Mouse (Mus musculus): Measurements from ENCODE around the gene Atg5. TPM values are rescaled to one million over a fixed set of nuclear protein-coding genes. Genes with fewer than 3 reads are reported as not detected.

Atg5 gene
- polyA plus RNA-seq, 1 experiment = 12.7 TPM

GRCm38 (mm10) chr10:44372210-44372609, 104.1 kb downstream of the Atg5 start:
- TF ChIP-seq CEBPB (IDR thresholded peaks at IDR 0.05; ENCODE audit: insufficient read depth, poor library complexity, severe bottlenecking) (no peak), SRF (IDR thresholded peaks at IDR 0.05; ENCODE audit: control insufficient read depth, insufficient read length, low read depth) (no peak), USF1 (IDR thresholded peaks at IDR 0.05; ENCODE audit: low read depth) (no peak), TCF12 (IDR thresholded peaks at IDR 0.05; ENCODE audit: insufficient read depth, poor library complexity, severe bottlenecking) (no peak), TCF3 (IDR thresholded peaks at IDR 0.05; ENCODE audit: insufficient read length, low read depth) (no peak)
- Histone ChIP-seq H3K4me3 (no peak overlapping the region), H3K36me3 (ENCODE audit: control insufficient read depth, insufficient read depth) (no peaks in the 10 kb centered on the region), H3K4me2 (ENCODE audit: low read depth) (no peak overlapping the region), H3K27me3 (ENCODE audit: control insufficient read depth, insufficient read depth, insufficient read length) (no peaks in the 10 kb centered on the region), H3K79me2 (ENCODE audit: control insufficient read depth, insufficient read depth) (no peaks in the 10 kb centered on the region), H3ac (ENCODE audit: control insufficient read depth, insufficient read length) (no peak overlapping the region)

- TF ChIP-seq REST (IDR thresholded peaks at IDR 0.05; ENCODE audit: insufficient read depth, insufficient read length) = no peak
- no peak for TF ChIP-seq E2F4 (IDR thresholded peaks at IDR 0.05; ENCODE audit: insufficient read depth)
- no peak for TF ChIP-seq POLR2A (IDR thresholded peaks at IDR 0.05; ENCODE audit: insufficient read length, low read depth)
- TF ChIP-seq CEBPB (IDR thresholded peaks at IDR 0.05; ENCODE audit: insufficient read depth, poor library complexity, severe bottlenecking) = no peak
- TF ChIP-seq TCF12 (IDR thresholded peaks at IDR 0.05; ENCODE audit: insufficient read depth, poor library complexity, severe bottlenecking) = no peak
- TF ChIP-seq TCF3 (IDR thresholded peaks at IDR 0.05; ENCODE audit: insufficient read length, low read depth) = no peak
- TF ChIP-seq MYOG (IDR thresholded peaks at IDR 0.05; ENCODE audit: control insufficient read depth in 1 of 3, insufficient read depth in 1 of 3, insufficient read length in 2 of 3, low read depth in 2 of 3) = no peak
- TF ChIP-seq MAX (IDR thresholded peaks at IDR 0.05; ENCODE audit: low read depth) = no peak
- no peak for TF ChIP-seq USF1 (IDR thresholded peaks at IDR 0.05; ENCODE audit: low read depth)
- TF ChIP-seq POLR2AphosphoS2 (IDR thresholded peaks at IDR 0.05; ENCODE audit: insufficient read length, low read depth) = no peak
- TF ChIP-seq SRF (IDR thresholded peaks at IDR 0.05; ENCODE audit: control insufficient read depth, insufficient read length, low read depth) = no peak
- TF ChIP-seq MYOD1 (IDR thresholded peaks at IDR 0.05; ENCODE audit: control insufficient read depth in 1 of 3, insufficient read length in 2 of 3, low read depth in 2 of 3) = no peak
- no peaks in the 10 kb centered on the region for H3K79me2 ChIP-seq (ENCODE audit: control insufficient read depth, insufficient read depth)
- H3K27me3 ChIP-seq (ENCODE audit: control insufficient read depth, insufficient read depth, insufficient read length) = no peaks in the 10 kb centered on the region
- H3K36me3 ChIP-seq (ENCODE audit: control insufficient read depth, insufficient read depth) = no peaks in the 10 kb centered on the region
- no peak overlapping the region for H3K4me3 ChIP-seq
- no peak overlapping the region for H3ac ChIP-seq (ENCODE audit: control insufficient read depth, insufficient read length)
- no peak overlapping the region for H3K4me2 ChIP-seq (ENCODE audit: low read depth)
These were observed 106.5 kb downstream of the Atg5 start for GRCm38 (mm10) chr10:44374678-44375077.

GRCm38 (mm10) chr10:44375501-44375900, 107.3 kb downstream of the Atg5 start:
- TF ChIP-seq TCF12 (IDR thresholded peaks at IDR 0.05; ENCODE audit: insufficient read depth, poor library complexity, severe bottlenecking) (no peak), POLR2AphosphoS2 (IDR thresholded peaks at IDR 0.05; ENCODE audit: insufficient read length, low read depth) (no peak), POLR2A (IDR thresholded peaks at IDR 0.05; ENCODE audit: insufficient read length, low read depth) (no peak), REST (IDR thresholded peaks at IDR 0.05; ENCODE audit: insufficient read depth, insufficient read length) (no peak), MAX (IDR thresholded peaks at IDR 0.05; ENCODE audit: low read depth) (no peak), MYOD1 (IDR thresholded peaks at IDR 0.05; ENCODE audit: control insufficient read depth in 1 of 3, insufficient read length in 2 of 3, low read depth in 2 of 3) (no peak), CEBPB (IDR thresholded peaks at IDR 0.05; ENCODE audit: insufficient read depth, poor library complexity, severe bottlenecking) (no peak), USF1 (IDR thresholded peaks at IDR 0.05; ENCODE audit: low read depth) (no peak), SRF (IDR thresholded peaks at IDR 0.05; ENCODE audit: control insufficient read depth, insufficient read length, low read depth) (no peak), MYOG (IDR thresholded peaks at IDR 0.05; ENCODE audit: control insufficient read depth in 1 of 3, insufficient read depth in 1 of 3, insufficient read length in 2 of 3, low read depth in 2 of 3) (no peak), E2F4 (IDR thresholded peaks at IDR 0.05; ENCODE audit: insufficient read depth) (no peak), TCF3 (IDR thresholded peaks at IDR 0.05; ENCODE audit: insufficient read length, low read depth) (no peak)
- Histone ChIP-seq H3ac (ENCODE audit: control insufficient read depth, insufficient read length) (no peak overlapping the region), H3K4me2 (ENCODE audit: low read depth) (no peak overlapping the region), H3K36me3 (ENCODE audit: control insufficient read depth, insufficient read depth) (no peaks in the 10 kb centered on the region), H3K4me3 (no peak overlapping the region), H3K79me2 (ENCODE audit: control insufficient read depth, insufficient read depth) (no peaks in the 10 kb centered on the region), H3K27me3 (ENCODE audit: control insufficient read depth, insufficient read depth, insufficient read length) (no peaks in the 10 kb centered on the region)

- TF ChIP-seq CEBPB (IDR thresholded peaks at IDR 0.05; ENCODE audit: insufficient read depth, poor library complexity, severe bottlenecking) (no peak), REST (IDR thresholded peaks at IDR 0.05; ENCODE audit: insufficient read depth, insufficient read length) (no peak), SRF (IDR thresholded peaks at IDR 0.05; ENCODE audit: control insufficient read depth, insufficient read length, low read depth) (no peak), TCF12 (IDR thresholded peaks at IDR 0.05; ENCODE audit: insufficient read depth, poor library complexity, severe bottlenecking) (no peak), TCF3 (IDR thresholded peaks at IDR 0.05; ENCODE audit: insufficient read length, low read depth) (no peak), POLR2AphosphoS2 (IDR thresholded peaks at IDR 0.05; ENCODE audit: insufficient read length, low read depth) (no peak), MYOD1 (IDR thresholded peaks at IDR 0.05; ENCODE audit: control insufficient read depth in 1 of 3, insufficient read length in 2 of 3, low read depth in 2 of 3) (no peak), MAX (IDR thresholded peaks at IDR 0.05; ENCODE audit: low read depth) (no peak), E2F4 (IDR thresholded peaks at IDR 0.05; ENCODE audit: insufficient read depth) (no peak), MYOG (IDR thresholded peaks at IDR 0.05; ENCODE audit: control insufficient read depth in 1 of 3, insufficient read depth in 1 of 3, insufficient read length in 2 of 3, low read depth in 2 of 3) (no peak), POLR2A (IDR thresholded peaks at IDR 0.05; ENCODE audit: insufficient read length, low read depth) (no peak)
- no peaks in the 10 kb centered on the region for H3K79me2 ChIP-seq (ENCODE audit: control insufficient read depth, insufficient read depth)
- H3K4me3 ChIP-seq = no peak overlapping the region
- H3ac ChIP-seq (ENCODE audit: control insufficient read depth, insufficient read length) = no peak overlapping the region
- H3K36me3 ChIP-seq (ENCODE audit: control insufficient read depth, insufficient read depth) = no peaks in the 10 kb centered on the region
- H3K27me3 ChIP-seq (ENCODE audit: control insufficient read depth, insufficient read depth, insufficient read length) = no peaks in the 10 kb centered on the region
- H3K4me2 ChIP-seq (ENCODE audit: low read depth) = no peak overlapping the region
These were observed 109.7 kb downstream of the Atg5 start for GRCm38 (mm10) chr10:44377821-44378220.

- Histone ChIP-seq H3K36me3 (ENCODE audit: control insufficient read depth, insufficient read depth) (no peaks in the 10 kb centered on the region), H3ac (ENCODE audit: control insufficient read depth, insufficient read length) (no peak overlapping the region), H3K4me3 (no peak overlapping the region), H3K4me2 (ENCODE audit: low read depth) (no peak overlapping the region), H3K79me2 (ENCODE audit: control insufficient read depth, insufficient read depth) (no peaks in the 10 kb centered on the region), H3K27me3 (ENCODE audit: control insufficient read depth, insufficient read depth, insufficient read length) (no peaks in the 10 kb centered on the region)
- TF ChIP-seq SRF (IDR thresholded peaks at IDR 0.05; ENCODE audit: control insufficient read depth, insufficient read length, low read depth) (no peak), TCF3 (IDR thresholded peaks at IDR 0.05; ENCODE audit: insufficient read length, low read depth) (no peak), TCF12 (IDR thresholded peaks at IDR 0.05; ENCODE audit: insufficient read depth, poor library complexity, severe bottlenecking) (no peak), REST (IDR thresholded peaks at IDR 0.05; ENCODE audit: insufficient read depth, insufficient read length) (no peak), MAX (IDR thresholded peaks at IDR 0.05; ENCODE audit: low read depth) (no peak), E2F4 (IDR thresholded peaks at IDR 0.05; ENCODE audit: insufficient read depth) (no peak), MYOG (IDR thresholded peaks at IDR 0.05; ENCODE audit: control insufficient read depth in 1 of 3, insufficient read depth in 1 of 3, insufficient read length in 2 of 3, low read depth in 2 of 3) (no peak), POLR2A (IDR thresholded peaks at IDR 0.05; ENCODE audit: insufficient read length, low read depth) (no peak), POLR2AphosphoS2 (IDR thresholded peaks at IDR 0.05; ENCODE audit: insufficient read length, low read depth) (no peak), MYOD1 (IDR thresholded peaks at IDR 0.05; ENCODE audit: control insufficient read depth in 1 of 3, insufficient read length in 2 of 3, low read depth in 2 of 3) (no peak), USF1 (IDR thresholded peaks at IDR 0.05; ENCODE audit: low read depth) (no peak), CEBPB (IDR thresholded peaks at IDR 0.05; ENCODE audit: insufficient read depth, poor library complexity, severe bottlenecking) (no peak)
These were observed 110.2 kb downstream of the Atg5 start for GRCm38 (mm10) chr10:44378403-44378802.

Data from myocyte (in vitro differentiated cells).